In the genomic region with DNA sequence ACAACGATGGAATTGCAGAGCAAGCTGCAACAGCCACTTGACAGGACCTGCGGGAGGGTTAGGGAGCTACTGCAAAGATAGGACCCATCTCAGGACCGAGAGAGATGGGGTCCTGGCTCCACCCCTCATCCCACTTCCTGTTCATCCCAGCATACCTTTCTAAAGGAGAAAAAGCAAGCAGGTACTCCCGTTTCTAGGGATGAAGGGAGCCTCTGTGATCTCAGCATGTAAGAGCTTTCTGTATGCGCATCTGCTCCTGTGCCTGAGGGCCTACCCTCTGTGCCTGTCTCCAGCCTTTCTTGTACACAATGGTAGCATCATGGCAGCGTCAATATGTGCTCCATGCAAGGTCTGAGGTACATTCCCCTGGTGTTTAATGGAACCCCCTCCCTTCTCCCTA, we compare ENCODE assay signal across 25 mouse cellular contexts.
"Had no signal": no experiment of that assay in that cellular context is flagged by ENCODE, and none has a peak within 500 bp of the region (broad histone marks: within the 10 kb centered on the region; RNA-seq: fewer than 3 reads in every experiment).

No protein-coding gene starts in this region.

- H3K9me3 ChIP-seq: heart, embryonic 10.5 days; heart, embryonic 13.5 days; heart, embryonic 15.5 days; hindbrain, embryonic 13.5 days; hindbrain, embryonic 15.5 days; limb, embryonic 13.5 days; limb, embryonic 15.5 days; liver, embryonic 13.5 days had no signal

- ATAC-seq: hindbrain, postnatal 0 days; intestine, embryonic 16.5 days had no signal

- H3K4me2 ChIP-seq: heart, embryonic 13.5 days; heart, embryonic 15.5 days; hindbrain, embryonic 13.5 days; hindbrain, embryonic 15.5 days; limb, embryonic 13.5 days; limb, embryonic 15.5 days; liver, embryonic 11.5 days; liver, embryonic 13.5 days had no signal

- H3K27me3 ChIP-seq: hindbrain, embryonic 15.5 days; limb, embryonic 15.5 days; liver, embryonic 13.5 days had no signal

- H3K36me3 ChIP-seq: heart, embryonic 10.5 days; heart, embryonic 13.5 days; heart, embryonic 15.5 days; hindbrain, embryonic 13.5 days; hindbrain, embryonic 15.5 days; limb, embryonic 13.5 days; limb, embryonic 15.5 days; liver, embryonic 13.5 days had no signal

- H3K4me1 ChIP-seq: liver, embryonic 13.5 days had no signal

- DNase-seq: gastrocnemius, adult 2 months; gastrocnemius, postnatal 10 days; gastrocnemius, postnatal 25 days; heart, adult 18-20 months; heart, postnatal 14 days; heart, postnatal 36 days; kidney, adult 11 months; kidney, adult 2 months; kidney, postnatal 10 days; kidney, postnatal 25 days; kidney, postnatal 4 days; left cerebral cortex, postnatal 4 days; liver, embryonic 13.5 days had no signal

- H3K9ac ChIP-seq: heart, embryonic 13.5 days; heart, embryonic 15.5 days; hindbrain, embryonic 13.5 days; hindbrain, embryonic 15.5 days; limb, embryonic 13.5 days; limb, embryonic 15.5 days; liver, embryonic 13.5 days had no signal

- H3K4me3 ChIP-seq: gastrocnemius, adult 2 months; heart, embryonic 10.5 days; heart, embryonic 13.5 days; heart, embryonic 15.5 days; hindbrain, embryonic 13.5 days; hindbrain, embryonic 15.5 days; layer of hippocampus, adult 2 months; left cerebral cortex, adult 2 months; limb, embryonic 13.5 days; limb, embryonic 15.5 days; liver, embryonic 13.5 days had no signal

- H3K27ac ChIP-seq: gastrocnemius, adult 2 months; heart, embryonic 10.5 days; heart, embryonic 13.5 days; heart, embryonic 15.5 days; hindbrain, embryonic 13.5 days; hindbrain, embryonic 15.5 days; hindbrain, postnatal 0 days; layer of hippocampus, adult 2 months; left cerebral cortex, adult 2 months; limb, embryonic 13.5 days; limb, embryonic 15.5 days; liver, embryonic 13.5 days had no signal
